Mouse (Mus musculus): ENCODE measurements around the gene Hist1h3c. TPM values are rescaled to one million over a fixed set of nuclear protein-coding genes. Genes with fewer than 3 reads are reported as not detected.
A peak's percentile ranks its signal among the peaks of the same experiment; 100 is the strongest.
"Not testable (repeated sequence)": the region's sequence is repeated elsewhere in the genome, so short reads cannot be mapped to it uniquely, and the experiment has no call there.

Gene Hist1h3c
- polyA plus RNA-seq, 1 experiment from 2014 or later, result 4.9 TPM

GRCm38 (mm10) chr13:23730479-23730878 is 14.9 kb downstream of the Hist1h3c start:
- H3K4me2 ChIP-seq (ENCODE audit: low read depth, low read length), result peak overlapping the region; percentile 27; the same call in 1 of the 2 replicates
- 31% methylated on average over 8 of the region's 8 CpGs for WGBS

GRCm38 (mm10) chr13:23729706-23730105 is 15.7 kb downstream of the Hist1h3c start:
- Histone ChIP-seq H3K36me3 (ENCODE audit: control insufficient read depth, insufficient read depth, low read length) (no peaks in the 10 kb centered on the region), H3K4me3 (ENCODE audit: low read length) (no peak overlapping the region), H3K9ac (ENCODE audit: low read depth, low read length) (no peak overlapping the region), H3K4me1 (ENCODE audit: control insufficient read depth, insufficient read depth, low read length) (no peaks in the 10 kb centered on the region), H3K9me3 (ENCODE audit: control insufficient read depth, low read length) (no peaks in the 10 kb centered on the region), H3K4me2 (ENCODE audit: low read depth, low read length) (no peak overlapping the region), H3K27me3 (replicated peaks; ENCODE audit: control insufficient read depth, insufficient read depth, low read length) (no peaks in the 10 kb centered on the region), H3K27ac (ENCODE audit: low read length) (no peak overlapping the region)
- 90% methylated on average over 5 of the region's 5 CpGs for WGBS
- no peak for ATAC-seq

More at GRCm38 (mm10) chr13:23730479-23730878, 14.9 kb downstream of the Hist1h3c start:
- Histone ChIP-seq H3K9ac (ENCODE audit: low read depth, low read length) (no peak overlapping the region), H3K27me3 (replicated peaks; ENCODE audit: control insufficient read depth, insufficient read depth, low read length) (no peaks in the 10 kb centered on the region), H3K27ac (ENCODE audit: low read length) (no peak overlapping the region), H3K4me1 (ENCODE audit: control insufficient read depth, insufficient read depth, low read length) (no peaks in the 10 kb centered on the region), H3K4me3 (ENCODE audit: low read length) (no peak overlapping the region), H3K9me3 (ENCODE audit: control insufficient read depth, low read length) (no peaks in the 10 kb centered on the region), H3K36me3 (ENCODE audit: control insufficient read depth, insufficient read depth, low read length) (no peaks in the 10 kb centered on the region)
- ATAC-seq, result peak; percentile 91

GRCm38 (mm10) chr13:23729192-23729525 is 16.2 kb downstream of the Hist1h3c start:
- Histone ChIP-seq H3K27me3 (replicated peaks; ENCODE audit: control insufficient read depth, insufficient read depth, low read length) (no peaks in the 10 kb centered on the region), H3K4me2 (ENCODE audit: low read depth, low read length) (no peak overlapping the region), H3K27ac (ENCODE audit: low read length) (no peak overlapping the region), H3K4me3 (ENCODE audit: low read length) (no peak overlapping the region), H3K4me1 (ENCODE audit: control insufficient read depth, insufficient read depth, low read length) (no peaks in the 10 kb centered on the region), H3K36me3 (ENCODE audit: control insufficient read depth, insufficient read depth, low read length) (no peaks in the 10 kb centered on the region), H3K9ac (ENCODE audit: low read depth, low read length) (no peak overlapping the region), H3K9me3 (ENCODE audit: control insufficient read depth, low read length) (no peaks in the 10 kb centered on the region)
- ATAC-seq, result no peak
- WGBS, result 89% methylated on average over 9 of the region's 9 CpGs

GRCm38 (mm10) chr13:23728472-23729191 is 16.8 kb downstream of the Hist1h3c start:
- Histone ChIP-seq H3K9ac (ENCODE audit: low read depth, low read length) (no peak overlapping the region), H3K27ac (ENCODE audit: low read length) (no peak overlapping the region), H3K27me3 (replicated peaks; ENCODE audit: control insufficient read depth, insufficient read depth, low read length) (no peaks in the 10 kb centered on the region), H3K4me1 (ENCODE audit: control insufficient read depth, insufficient read depth, low read length) (no peaks in the 10 kb centered on the region), H3K4me2 (ENCODE audit: low read depth, low read length) (no peak overlapping the region), H3K4me3 (ENCODE audit: low read length) (no peak overlapping the region), H3K36me3 (ENCODE audit: control insufficient read depth, insufficient read depth, low read length) (no peaks in the 10 kb centered on the region), H3K9me3 (ENCODE audit: control insufficient read depth, low read length) (no peaks in the 10 kb centered on the region)
- 88% methylated on average over 18 of the region's 18 CpGs for WGBS
- no peak for ATAC-seq

- no peak for ATAC-seq
- no peaks in the 10 kb centered on the region for H3K36me3 ChIP-seq (ENCODE audit: control insufficient read depth, insufficient read depth, low read length)
- H3K27me3 ChIP-seq (replicated peaks; ENCODE audit: control insufficient read depth, insufficient read depth, low read length), result no peaks in the 10 kb centered on the region
- H3K4me3 ChIP-seq (ENCODE audit: low read length), result no peak overlapping the region
- H3K4me1 ChIP-seq (ENCODE audit: control insufficient read depth, insufficient read depth, low read length), result no peaks in the 10 kb centered on the region
- no peak overlapping the region for H3K27ac ChIP-seq (ENCODE audit: low read length)
- no peak overlapping the region for H3K4me2 ChIP-seq (ENCODE audit: low read depth, low read length)
- H3K9me3 ChIP-seq (ENCODE audit: control insufficient read depth, low read length), result no peaks in the 10 kb centered on the region
- H3K9ac ChIP-seq (ENCODE audit: low read depth, low read length), result no peak overlapping the region
- no CpG with 5 or more reads among the region's 1 CpGs for WGBS
Observed at GRCm38 (mm10) chr13:23725213-23725612, 20.2 kb downstream of the Hist1h3c start.

DNA sequence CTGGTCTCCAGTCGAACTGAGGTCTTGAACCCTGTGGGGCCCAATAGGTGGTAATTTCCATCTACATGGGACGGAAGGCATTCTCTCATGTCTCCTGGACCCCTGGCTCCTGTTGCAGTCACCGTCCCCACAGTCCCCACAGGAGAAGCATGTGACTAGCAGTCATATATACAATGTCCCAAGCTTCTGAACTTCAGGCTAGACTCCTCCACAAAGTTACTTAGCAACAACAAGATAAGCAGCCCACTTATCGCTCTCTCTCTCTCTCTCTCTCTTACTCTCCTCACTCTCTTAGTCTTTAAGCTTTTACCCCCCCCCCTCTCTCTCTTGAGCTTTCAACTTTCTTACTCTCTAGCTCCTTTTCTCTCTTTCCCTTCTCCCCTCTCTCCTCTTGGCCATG is 21.2 kb downstream of the Hist1h3c start:
- H3K4me1 ChIP-seq (ENCODE audit: control insufficient read depth, insufficient read depth, low read length), result no peaks in the 10 kb centered on the region
- H3K27ac ChIP-seq (ENCODE audit: low read length), result no peak overlapping the region
- no peaks in the 10 kb centered on the region for H3K36me3 ChIP-seq (ENCODE audit: control insufficient read depth, insufficient read depth, low read length)
- no peak overlapping the region for H3K4me3 ChIP-seq (ENCODE audit: low read length)
- WGBS, result 80% methylated on average over 4 of the region's 4 CpGs
- no peaks in the 10 kb centered on the region for H3K9me3 ChIP-seq (ENCODE audit: control insufficient read depth, low read length)
- no peak for ATAC-seq
- no peak overlapping the region for H3K4me2 ChIP-seq (ENCODE audit: low read depth, low read length)
- no peak overlapping the region for H3K9ac ChIP-seq (ENCODE audit: low read depth, low read length)
- H3K27me3 ChIP-seq (replicated peaks; ENCODE audit: control insufficient read depth, insufficient read depth, low read length), result no peaks in the 10 kb centered on the region

DNA sequence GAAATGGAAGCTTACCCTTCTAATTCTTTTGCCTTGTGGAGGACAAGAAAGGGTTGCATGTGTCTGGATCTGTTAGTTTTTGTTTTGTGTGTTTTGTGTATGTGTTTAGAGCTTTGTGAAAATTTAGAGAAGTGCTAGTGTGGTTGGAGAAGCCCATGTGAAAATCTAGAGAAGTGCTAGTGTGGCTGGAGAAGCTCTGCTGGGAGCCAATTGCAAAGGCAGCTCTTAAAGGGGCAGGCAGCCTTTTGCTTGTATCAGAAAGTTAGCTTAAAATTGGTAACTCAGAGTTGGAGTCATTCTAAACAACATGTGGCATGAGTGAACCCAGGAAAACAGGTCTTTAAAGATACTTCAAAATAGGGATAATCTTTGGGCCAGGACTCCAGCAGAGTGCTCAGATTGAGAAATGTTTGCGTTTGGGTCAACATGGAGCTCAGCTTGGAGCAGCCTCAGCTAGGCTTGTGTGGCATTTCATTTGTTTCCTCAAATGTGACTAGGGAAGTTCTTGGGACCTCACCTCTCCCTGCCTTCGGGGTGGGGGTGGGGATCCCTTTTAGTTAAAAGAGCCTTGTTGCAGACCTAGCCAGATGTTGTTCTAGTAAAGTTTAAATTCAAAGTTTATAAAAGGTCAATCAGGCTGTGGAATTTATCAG is 27.7 kb downstream of the Hist1h3c start:
- not testable (repeated sequence) for ATAC-seq; H3K4me2 ChIP-seq (ENCODE audit: low read depth, low read length); H3K9me3 ChIP-seq (ENCODE audit: control insufficient read depth, low read length); H3K4me3 ChIP-seq (ENCODE audit: low read length); H3K9ac ChIP-seq (ENCODE audit: low read depth, low read length); H3K36me3 ChIP-seq (ENCODE audit: control insufficient read depth, insufficient read depth, low read length); H3K27me3 ChIP-seq (replicated peaks; ENCODE audit: control insufficient read depth, insufficient read depth, low read length); H3K27ac ChIP-seq (ENCODE audit: low read length); H3K4me1 ChIP-seq (ENCODE audit: control insufficient read depth, insufficient read depth, low read length)
- WGBS, result 16% methylated on average over 2 of the region's 2 CpGs

DNA sequence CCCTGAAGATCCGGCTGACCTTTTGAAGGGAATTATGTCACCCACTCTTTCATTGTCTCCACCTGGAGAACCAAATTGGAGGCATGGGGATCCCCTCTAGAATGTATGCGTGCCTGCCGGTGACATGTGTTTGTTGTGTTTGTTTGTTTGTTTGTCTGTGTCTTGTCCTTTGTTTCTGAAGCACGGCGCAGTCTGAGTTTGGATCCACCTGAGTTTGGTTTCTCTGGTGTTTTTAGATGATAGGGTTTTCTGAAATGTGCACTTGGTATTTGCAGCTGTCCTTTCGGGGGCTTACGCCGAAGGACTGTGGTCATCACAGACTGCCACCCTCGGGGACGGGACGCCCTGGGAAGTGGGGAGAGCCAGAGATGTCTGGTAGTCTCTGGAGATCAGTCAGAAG is 28.2 kb downstream of the Hist1h3c start:
- Histone ChIP-seq H3K36me3 (ENCODE audit: control insufficient read depth, insufficient read depth, low read length) (no peaks in the 10 kb centered on the region), H3K27me3 (replicated peaks; ENCODE audit: control insufficient read depth, insufficient read depth, low read length) (no peaks in the 10 kb centered on the region), H3K9me3 (ENCODE audit: control insufficient read depth, low read length) (no peaks in the 10 kb centered on the region), H3K4me1 (ENCODE audit: control insufficient read depth, insufficient read depth, low read length) (no peaks in the 10 kb centered on the region), H3K27ac (ENCODE audit: low read length) (no peak overlapping the region), H3K4me3 (ENCODE audit: low read length) (no peak overlapping the region), H3K9ac (ENCODE audit: low read depth, low read length) (no peak overlapping the region), H3K4me2 (ENCODE audit: low read depth, low read length) (no peak overlapping the region)
- ATAC-seq, result no peak
- 48% methylated on average over 11 of the region's 11 CpGs for WGBS

- no peaks in the 10 kb centered on the region for H3K4me1 ChIP-seq (ENCODE audit: control insufficient read depth, insufficient read depth, low read length)
- H3K9me3 ChIP-seq (ENCODE audit: control insufficient read depth, low read length), result no peaks in the 10 kb centered on the region
- 83% methylated on average over 5 of the region's 5 CpGs for WGBS
- no peak for ATAC-seq
- H3K27ac ChIP-seq (ENCODE audit: low read length), result no peak overlapping the region
- no peak overlapping the region for H3K4me2 ChIP-seq (ENCODE audit: low read depth, low read length)
- no peaks in the 10 kb centered on the region for H3K36me3 ChIP-seq (ENCODE audit: control insufficient read depth, insufficient read depth, low read length)
- H3K4me3 ChIP-seq (ENCODE audit: low read length), result no peak overlapping the region
- no peaks in the 10 kb centered on the region for H3K27me3 ChIP-seq (replicated peaks; ENCODE audit: control insufficient read depth, insufficient read depth, low read length)
- no peak overlapping the region for H3K9ac ChIP-seq (ENCODE audit: low read depth, low read length)
Observed at GRCm38 (mm10) chr13:23716261-23717042, 28.9 kb downstream of the Hist1h3c start.
